Mouse (Mus musculus) liver, embryonic 12.5 days (tissue): ENCODE data around the gene Mybph. TPM values are rescaled to one million over a fixed set of nuclear protein-coding genes. Genes with fewer than 3 reads are reported as not detected.

Source experiments
- ATAC-seq: fragments of 200-750 bp; cut with Nextera tagmentation; 2 replicates; pipeline ENCODE4 v1.8.0; 2017; ENCODE audit warnings: moderate number of reproducible peaks, mild to moderate bottlenecking, moderate library complexity
- H3K27ac ChIP-seq: fragments of 300-500 bp; sonication (generic); 2 replicates; pipeline ENCODE4 v1.5.1; 2016; ENCODE audit warnings: mild to moderate bottlenecking
- H3K27me3 ChIP-seq: fragments of 300-500 bp; sonication (generic); replicated peaks from 2 replicates; pipeline ENCODE4 v1.6.1; 2016; ENCODE audit warnings: mild to moderate bottlenecking, moderate library complexity
- H3K36me3 ChIP-seq: fragments of 300-500 bp; sonication (generic); 2 replicates; pipeline ENCODE4 v1.6.1; 2016; ENCODE audit warnings: mild to moderate bottlenecking, moderate library complexity
- H3K4me1 ChIP-seq: fragments of 300-500 bp; sonication (generic); 2 replicates; pipeline ENCODE4 v1.6.1; 2016
- H3K4me2 ChIP-seq: fragments of 300-500 bp; sonication (generic); 2 replicates; pipeline ENCODE4 v1.6.1; 2016; ENCODE audit warnings: mild to moderate bottlenecking, moderate library complexity
- H3K4me3 ChIP-seq: fragments of 300-500 bp; sonication (generic); 2 replicates; pipeline ENCODE4 v1.5.1; 2016; ENCODE audit warnings: mild to moderate bottlenecking, moderate library complexity
- H3K9ac ChIP-seq: fragments of 300-500 bp; sonication (generic); 2 replicates; pipeline ENCODE4 v1.6.1; 2016; ENCODE audit warnings: mild to moderate bottlenecking, moderate library complexity
- H3K9me3 ChIP-seq: fragments of 300-500 bp; sonication (generic); replicated peaks from 2 replicates; pipeline ENCODE4 v1.6.1; 2016; ENCODE audit warnings: mild to moderate bottlenecking, moderate library complexity
- WGBS: fragments of 180-500 bp; shearing (Covaris S2); methylation state at CpG from one replicate; pipeline ENCODE4 v1.1.7; 2016; ENCODE audit not compliant: insufficient replicate concordance; 5-methylcytosine and 5-hydroxymethylcytosine counted together
- polyA plus RNA-seq: library from polyadenylated mRNA; unstranded; fragments of >200 nt; fragmentation: Nextera tagmentation; extraction: Ambion mirVana; gene quantifications from 2 replicates; pipeline ENCODE4 v1.2.1, GENCODE M21; 2016

Gene Mybph
- polyA plus RNA-seq, 1 experiment from 2014 or later, result 0.37 TPM

- Histone ChIP-seq H3K4me1 (peaks cover 3% of the 10 kb centered on the region; the same call in 1 of the 2 replicates), H3K36me3 (no peaks in the 10 kb centered on the region), H3K4me3 (no peak overlapping the region), H3K9ac (no peak overlapping the region), H3K27ac (no peak overlapping the region), H3K4me2 (no peak overlapping the region), H3K27me3 (peaks cover 66% of the 10 kb centered on the region), H3K9me3 (no peaks in the 10 kb centered on the region)
- 58% methylated on average over 5 of the region's 5 CpGs for WGBS
- no peak for ATAC-seq
These were observed 36.7 kb downstream of the Mybph start for GRCm38 (mm10) chr1:134229806-134230575.

- Histone ChIP-seq H3K36me3 (no peaks in the 10 kb centered on the region), H3K27me3 (peaks cover 66% of the 10 kb centered on the region), H3K27ac (no peak overlapping the region), H3K9me3 (no peaks in the 10 kb centered on the region), H3K4me3 (no peak overlapping the region), H3K9ac (no peak overlapping the region), H3K4me1 (peaks cover 10% of the 10 kb centered on the region; the same call in 1 of the 2 replicates), H3K4me2 (no peak overlapping the region)
- ATAC-seq, result no peak
- WGBS, result 69% methylated on average over 10 of the region's 10 CpGs
These were observed 37.5 kb downstream of the Mybph start for GRCm38 (mm10) chr1:134230638-134231228.

GRCm38 (mm10) chr1:134231270-134231669, 38.0 kb downstream of the Mybph start:
- Histone ChIP-seq H3K27ac (no peak overlapping the region), H3K4me3 (no peak overlapping the region), H3K4me1 (peaks cover 11% of the 10 kb centered on the region; the same call in 1 of the 2 replicates), H3K36me3 (no peaks in the 10 kb centered on the region), H3K9ac (no peak overlapping the region), H3K9me3 (no peaks in the 10 kb centered on the region), H3K4me2 (no peak overlapping the region), H3K27me3 (peaks cover 66% of the 10 kb centered on the region)
- ATAC-seq, result no peak
- 63% methylated on average over 3 of the region's 3 CpGs for WGBS

GRCm38 (mm10) chr1:134231681-134232080, 38.4 kb downstream of the Mybph start:
- H3K27ac ChIP-seq, result no peak overlapping the region
- no peaks in the 10 kb centered on the region for H3K9me3 ChIP-seq
- no peaks in the 10 kb centered on the region for H3K36me3 ChIP-seq
- H3K4me2 ChIP-seq, result no peak overlapping the region
- H3K4me1 ChIP-seq, result peaks cover 11% of the 10 kb centered on the region; the same call in 1 of the 2 replicates
- H3K27me3 ChIP-seq, result peaks cover 66% of the 10 kb centered on the region
- no peak for ATAC-seq
- H3K9ac ChIP-seq, result no peak overlapping the region
- H3K4me3 ChIP-seq, result no peak overlapping the region
- 15% methylated on average over 3 of the region's 3 CpGs for WGBS

- H3K4me3 ChIP-seq, result no peak overlapping the region
- no peak overlapping the region for H3K27ac ChIP-seq
- H3K27me3 ChIP-seq, result peaks cover 69% of the 10 kb centered on the region
- ATAC-seq, result no peak
- H3K36me3 ChIP-seq, result no peaks in the 10 kb centered on the region
- no peak overlapping the region for H3K4me2 ChIP-seq
- no peak overlapping the region for H3K9ac ChIP-seq
- no peaks in the 10 kb centered on the region for H3K9me3 ChIP-seq
- H3K4me1 ChIP-seq, result peaks cover 11% of the 10 kb centered on the region; the same call in 1 of the 2 replicates
- 71% methylated on average over 8 of the region's 8 CpGs for WGBS
These were observed 39.1 kb downstream of the Mybph start for GRCm38 (mm10) chr1:134232326-134232725.

GRCm38 (mm10) chr1:134232778-134233531, 39.7 kb downstream of the Mybph start:
- peaks cover 69% of the 10 kb centered on the region for H3K27me3 ChIP-seq
- ATAC-seq, result no peak
- WGBS, result 58% methylated on average over 12 of the region's 12 CpGs
- H3K4me2 ChIP-seq, result no peak overlapping the region
- no peak overlapping the region for H3K27ac ChIP-seq
- no peak overlapping the region for H3K9ac ChIP-seq
- no peaks in the 10 kb centered on the region for H3K9me3 ChIP-seq
- no peaks in the 10 kb centered on the region for H3K36me3 ChIP-seq
- H3K4me1 ChIP-seq, result peaks cover 11% of the 10 kb centered on the region; the same call in 1 of the 2 replicates
- no peak overlapping the region for H3K4me3 ChIP-seq

GRCm38 (mm10) chr1:134233681-134234454, 40.6 kb downstream of the Mybph start:
- H3K4me2 ChIP-seq, result no peak overlapping the region
- WGBS, result 36% methylated on average over 19 of the region's 19 CpGs
- H3K9me3 ChIP-seq, result no peaks in the 10 kb centered on the region
- no peak for ATAC-seq
- H3K4me1 ChIP-seq, result peaks cover 15% of the 10 kb centered on the region; the same call in 1 of the 2 replicates
- H3K27me3 ChIP-seq, result peaks cover 74% of the 10 kb centered on the region
- no peak overlapping the region for H3K4me3 ChIP-seq
- H3K36me3 ChIP-seq, result no peaks in the 10 kb centered on the region
- H3K9ac ChIP-seq, result no peak overlapping the region
- H3K27ac ChIP-seq, result no peak overlapping the region

- Histone ChIP-seq H3K36me3 (no peaks in the 10 kb centered on the region), H3K27me3 (peaks cover 78% of the 10 kb centered on the region), H3K4me2 (peak overlapping the region; percentile 58), H3K9ac (no peak overlapping the region), H3K9me3 (no peaks in the 10 kb centered on the region), H3K27ac (no peak overlapping the region), H3K4me1 (peaks cover 19% of the 10 kb centered on the region; the same call in 1 of the 2 replicates), H3K4me3 (peak overlapping the region; percentile 32)
- ATAC-seq, result no peak
- WGBS, result 3% methylated on average over 41 of the region's 41 CpGs
These were observed 41.5 kb downstream of the Mybph start for GRCm38 (mm10) chr1:134234455-134235390.

GRCm38 (mm10) chr1:134235391-134235921, 42.2 kb downstream of the Mybph start, which contains the start of gene Adora1:
Adora1 (minus strand) TSS chr1:134235431.
- Histone ChIP-seq H3K4me2 (peak within 1 kb of the TSS; percentile 58), H3K27me3 (peaks cover 80% of the 10 kb centered on the region), H3K4me3 (peak within 1 kb of the TSS; percentile 32), H3K27ac (no peak within 1 kb of the TSS), H3K9me3 (no peaks in the 10 kb centered on the region), H3K4me1 (peaks cover 19% of the 10 kb centered on the region; the same call in 1 of the 2 replicates), H3K36me3 (no peaks in the 10 kb centered on the region), H3K9ac (no peak within 1 kb of the TSS)
- no peak for ATAC-seq
- WGBS, result 2% methylated on average over 32 of the region's 37 CpGs

GRCm38 (mm10) chr1:134236142-134236541, 42.9 kb downstream of the Mybph start:
- 12% methylated on average over 3 of the region's 3 CpGs for WGBS

More at GRCm38 (mm10) chr1:134236142-134236541, 42.9 kb downstream of the Mybph start:
- H3K27me3 ChIP-seq, result peaks cover 85% of the 10 kb centered on the region
- H3K4me1 ChIP-seq, result peaks cover 19% of the 10 kb centered on the region; the same call in 1 of the 2 replicates
- H3K9me3 ChIP-seq, result no peaks in the 10 kb centered on the region
- no peak overlapping the region for H3K4me2 ChIP-seq
- no peak overlapping the region for H3K27ac ChIP-seq
- no peak overlapping the region for H3K4me3 ChIP-seq
- no peaks in the 10 kb centered on the region for H3K36me3 ChIP-seq
- ATAC-seq, result no peak
- no peak overlapping the region for H3K9ac ChIP-seq
